Mouse (Mus musculus) adipocyte (in vitro differentiated cells): ENCODE measurements around the gene Mfn1.

Experiments used
- DNase-seq: peaks from one replicate; pipeline ENCODE4 v3.0.0-alpha.2; 2016; ENCODE audit warnings: low spot score

Gene Mfn1

DNA sequence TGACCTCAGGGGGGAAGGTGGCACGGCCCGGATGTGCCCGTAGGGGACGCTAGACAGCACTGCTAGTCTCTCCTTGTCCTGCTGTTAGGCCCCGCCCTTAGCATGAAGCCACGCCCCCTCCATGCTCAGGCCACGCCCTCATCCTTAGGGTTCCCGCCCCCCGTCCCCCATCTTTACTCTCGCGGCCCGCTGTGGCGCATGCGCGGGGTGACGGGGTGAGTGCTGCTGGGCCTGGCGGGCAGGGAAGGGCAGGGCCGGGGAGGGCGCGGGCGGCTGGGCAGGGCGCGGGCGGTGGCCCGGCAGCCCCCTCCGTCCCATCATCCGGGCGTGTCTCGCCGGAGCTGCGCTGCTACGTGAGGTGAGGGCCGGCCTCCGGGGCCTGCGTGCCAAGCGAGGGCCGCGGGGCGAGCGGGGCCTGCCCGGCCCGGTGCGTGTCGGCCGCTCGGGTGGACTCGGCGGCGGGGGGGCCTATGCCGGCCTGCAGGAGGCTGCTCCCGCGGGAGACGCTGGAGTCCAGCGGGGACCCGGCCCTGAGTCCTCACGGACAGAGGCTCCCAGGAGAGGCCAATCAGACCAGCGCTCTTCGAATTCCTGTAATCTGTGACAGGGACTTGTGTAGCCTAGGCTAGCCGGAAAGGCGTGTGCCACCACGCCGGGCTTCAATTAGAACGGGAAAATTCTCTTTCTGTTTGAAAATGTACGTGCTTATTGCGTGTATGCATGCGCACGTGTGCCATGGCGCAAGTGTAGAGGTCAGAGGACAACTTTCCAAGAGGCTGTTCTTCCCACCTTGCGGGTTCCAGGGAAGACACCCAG is 18.7 kb upstream of the Mfn1 start:
- DNase-seq: peak; percentile 98

DNA sequence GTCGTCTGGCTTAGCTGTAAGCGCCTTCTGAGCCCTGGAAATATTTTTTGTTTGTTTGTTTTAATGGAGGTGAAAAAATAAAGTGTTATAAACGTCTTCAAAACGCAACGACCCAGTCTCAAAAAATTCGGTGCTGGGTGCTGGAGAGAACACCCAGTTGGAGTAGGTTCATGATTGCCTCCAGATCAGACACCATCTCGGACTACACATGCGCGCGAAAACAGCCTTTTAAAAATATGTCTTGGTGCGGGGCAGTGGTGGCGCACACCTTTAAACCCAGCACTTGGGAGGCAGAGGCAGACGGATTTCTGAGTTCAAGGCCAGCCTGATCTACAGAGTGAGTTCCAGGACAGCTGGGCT is 18.1 kb upstream of the Mfn1 start:
- DNase-seq: peak; percentile 57

GRCm38 (mm10) chr3:32512686-32513284 is 16.5 kb upstream of the Mfn1 start:
- DNase-seq: no peak

DNA sequence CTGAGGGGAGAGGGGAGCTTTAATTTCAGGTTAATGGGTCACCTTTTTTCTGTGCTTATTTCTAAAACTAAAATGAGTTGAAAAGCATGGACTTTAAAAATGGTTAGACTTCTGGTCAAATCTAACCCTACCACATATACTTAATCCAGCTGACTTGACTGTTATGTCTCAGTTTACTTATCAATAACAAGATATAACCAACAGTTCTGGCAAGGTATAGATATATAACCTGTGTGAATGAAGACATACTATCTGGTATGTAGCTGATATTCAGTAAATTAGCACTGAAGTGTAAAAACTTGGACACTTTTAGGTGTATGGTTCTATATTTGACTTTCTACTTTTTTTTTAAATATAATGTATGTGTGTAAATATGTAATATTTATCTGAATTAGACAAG is 15.7 kb upstream of the Mfn1 start:
- no peak for DNase-seq

- DNase-seq: no peak
Measured at GRCm38 (mm10) chr3:32527181-32527580, 2.1 kb upstream of the Mfn1 start.

GRCm38 (mm10) chr3:32530041-32530440 is 776 bp downstream of the Mfn1 start:
- DNase-seq: no peak

DNA sequence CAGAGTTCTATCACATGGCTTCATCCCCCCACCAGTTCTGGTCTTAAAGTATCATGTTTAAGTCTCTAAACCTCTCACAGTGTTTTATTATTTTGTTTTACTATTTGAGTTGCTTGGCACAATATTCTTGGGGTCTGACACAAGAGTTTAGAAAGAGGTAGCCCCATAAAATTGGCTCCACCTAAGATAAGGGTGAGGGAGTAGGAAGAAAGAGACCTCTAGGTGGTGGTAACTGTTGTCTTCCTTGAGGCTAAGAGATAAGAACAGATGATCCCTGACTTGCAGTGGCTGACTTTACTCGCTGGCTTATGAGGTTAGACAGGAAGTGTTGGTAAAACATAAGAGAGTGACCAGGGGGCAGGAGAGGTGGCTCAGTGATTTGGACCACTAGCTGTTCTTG is 6.4 kb downstream of the Mfn1 start:
- DNase-seq: no peak

GRCm38 (mm10) chr3:32537556-32537955 is 8.3 kb downstream of the Mfn1 start:
- DNase-seq: peak; percentile 81

DNA sequence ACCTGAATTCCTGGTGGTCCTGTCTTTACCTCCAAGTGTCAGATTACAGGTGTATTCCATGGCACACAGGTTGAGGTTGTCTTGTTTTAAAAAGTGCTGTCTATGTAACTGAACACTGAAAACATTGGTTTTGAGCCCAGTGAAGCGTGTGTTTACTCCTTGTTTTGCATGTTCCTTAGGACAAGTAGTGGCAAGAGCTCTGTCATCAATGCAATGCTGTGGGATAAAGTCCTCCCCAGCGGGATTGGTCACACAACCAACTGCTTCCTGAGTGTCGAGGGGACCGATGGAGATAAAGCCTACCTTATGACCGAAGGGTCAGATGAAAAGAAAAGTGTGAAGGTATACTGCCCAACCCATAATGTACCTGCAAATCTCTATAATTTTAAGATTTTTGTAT is 8.8 kb downstream of the Mfn1 start:
- DNase-seq: no peak

DNA sequence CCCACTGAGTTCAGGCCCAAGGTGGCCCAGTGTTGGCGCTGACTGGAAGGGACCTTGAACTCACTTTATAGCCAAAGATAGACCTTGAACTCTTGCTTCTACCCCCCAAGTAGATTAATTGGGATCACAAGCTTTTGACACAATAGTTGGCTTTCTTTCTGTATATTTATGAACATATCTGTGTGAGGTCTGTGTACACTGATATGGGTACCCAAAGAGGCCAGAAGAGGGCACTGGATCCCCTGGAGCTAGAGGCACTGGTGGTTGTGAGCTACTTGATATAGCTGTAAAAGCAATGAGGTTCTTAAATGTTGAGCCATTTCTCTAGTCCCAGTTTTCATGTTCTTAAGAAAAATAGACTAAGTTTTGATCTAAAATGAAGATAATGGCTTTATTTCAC is 23.8 kb downstream of the Mfn1 start:
- DNase-seq: no peak

GRCm38 (mm10) chr3:32563401-32563800 is 34.1 kb downstream of the Mfn1 start:
- no peak for DNase-seq

- no peak for DNase-seq
Measured at GRCm38 (mm10) chr3:32573086-32573485, 43.8 kb downstream of the Mfn1 start.

DNA sequence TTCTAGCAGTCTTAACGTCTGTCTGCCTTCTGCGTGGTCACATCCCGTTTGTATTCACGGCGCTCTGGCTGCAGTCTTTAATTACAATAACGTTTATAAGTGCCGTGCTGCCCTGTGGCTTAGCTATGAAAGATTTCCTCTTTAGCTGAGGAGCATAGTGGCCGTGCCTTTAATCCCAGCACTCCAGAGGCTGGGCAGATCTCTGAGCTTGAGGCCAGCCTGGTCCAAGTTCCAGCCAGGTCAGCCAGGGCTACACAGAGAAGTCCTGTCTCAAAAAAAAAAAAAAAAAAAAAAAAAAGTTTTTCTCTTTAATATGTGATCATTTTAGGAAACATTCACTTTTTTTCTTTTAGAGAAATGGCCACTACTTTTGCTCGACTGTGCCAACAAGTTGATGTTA is 44.6 kb downstream of the Mfn1 start:
- DNase-seq: no peak

DNA sequence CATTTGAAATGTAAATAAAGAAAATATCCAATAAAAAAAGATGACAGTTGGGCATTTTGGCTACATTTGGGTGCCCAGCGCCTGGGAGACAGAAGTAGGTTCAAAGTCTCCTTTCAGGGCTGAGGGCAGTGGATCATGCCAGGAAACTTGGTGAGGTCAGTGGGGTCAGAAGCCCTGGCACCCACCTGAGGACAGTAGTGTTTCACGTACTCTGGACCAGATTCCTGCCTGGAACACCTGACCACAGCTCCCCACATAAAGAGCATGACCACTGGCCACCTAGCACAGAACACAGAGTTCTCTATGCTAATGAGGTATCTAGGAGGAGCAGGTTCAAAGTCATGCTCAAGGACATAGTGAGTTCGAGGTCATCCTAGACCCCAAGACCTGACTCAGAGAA is 45.9 kb downstream of the Mfn1 start:
- no peak for DNase-seq

- no peak for DNase-seq
Measured at GRCm38 (mm10) chr3:32578772-32579171, 49.5 kb downstream of the Mfn1 start.

DNA sequence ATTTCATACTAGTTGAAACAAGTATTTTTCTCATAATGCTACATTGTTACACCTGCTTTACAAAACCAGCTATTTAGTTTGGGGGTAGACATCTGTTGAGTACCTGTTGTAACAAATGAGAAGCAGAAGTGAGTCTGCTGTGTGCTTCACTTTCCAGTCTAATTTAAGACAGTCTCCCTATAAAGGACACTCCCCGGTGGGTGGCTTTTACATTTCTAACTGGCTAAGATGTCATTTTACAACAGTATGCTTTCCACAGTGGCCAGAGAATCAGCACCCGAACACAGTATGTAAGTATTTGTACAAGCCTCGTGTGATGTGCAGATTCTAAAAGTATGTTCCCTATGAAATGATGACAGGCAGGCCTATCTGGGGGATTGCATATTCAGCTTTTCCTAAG is 51.5 kb downstream of the Mfn1 start:
- no peak for DNase-seq

DNA sequence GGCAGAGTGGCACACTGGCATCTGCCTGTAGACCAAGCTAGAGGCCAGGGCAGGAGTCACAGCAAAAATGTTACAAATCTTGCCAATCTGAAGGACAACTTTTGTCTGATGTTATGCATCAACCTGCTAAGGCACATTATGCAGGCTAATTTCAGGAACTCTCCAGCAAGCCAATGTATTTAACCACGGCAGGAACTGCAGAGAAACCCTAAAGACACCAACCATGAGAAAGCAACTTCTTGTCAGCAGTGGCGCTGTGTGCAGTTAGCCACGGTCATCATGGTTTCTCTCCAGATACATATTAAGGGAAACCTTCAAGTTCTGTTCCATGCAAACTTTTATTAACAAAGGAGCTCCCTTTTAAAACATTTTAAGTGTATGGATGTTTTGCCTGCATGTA is 52.6 kb downstream of the Mfn1 start:
- no peak for DNase-seq

GRCm38 (mm10) chr3:32583489-32583888 is 54.2 kb downstream of the Mfn1 start:
- no peak for DNase-seq

DNA sequence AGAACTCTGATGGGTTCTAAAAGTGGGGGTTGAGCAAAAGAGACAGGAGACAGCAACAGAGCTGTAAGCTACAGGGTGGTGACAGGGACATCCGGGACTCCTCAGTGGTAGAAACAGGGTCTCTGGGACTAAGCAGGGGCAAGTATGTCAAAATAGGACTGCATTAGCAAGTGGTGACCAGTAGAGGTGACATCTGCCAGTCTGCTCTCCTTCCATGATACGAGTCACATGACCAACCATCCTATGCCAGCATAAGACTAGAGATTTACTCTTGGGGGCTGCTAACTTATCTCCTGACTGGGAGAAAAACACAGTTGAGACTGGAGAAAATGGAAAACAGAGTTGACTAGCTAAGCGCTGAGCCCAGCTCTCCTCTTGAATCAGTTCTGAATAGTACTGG is 57.0 kb downstream of the Mfn1 start:
- no peak for DNase-seq

DNA sequence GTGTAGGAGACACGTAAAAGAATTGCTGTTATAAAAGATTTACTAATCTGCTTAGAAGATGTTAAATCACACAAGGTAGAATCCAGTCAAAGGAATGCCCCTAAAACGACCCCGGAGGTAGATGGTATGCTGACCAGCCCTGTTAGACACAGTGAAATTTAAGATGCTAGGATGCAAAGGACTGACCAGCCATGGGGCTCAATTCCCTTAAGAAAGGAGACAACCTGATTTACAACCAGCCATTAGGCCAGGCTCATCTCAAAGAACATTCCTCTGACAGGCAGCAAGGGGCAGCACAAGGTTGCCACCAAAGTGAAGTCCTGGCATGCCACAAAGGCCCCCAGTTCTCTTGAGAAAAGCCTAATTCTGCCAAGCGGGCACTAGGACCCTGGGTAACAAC is 65.8 kb downstream of the Mfn1 start:
- no peak for DNase-seq

DNA sequence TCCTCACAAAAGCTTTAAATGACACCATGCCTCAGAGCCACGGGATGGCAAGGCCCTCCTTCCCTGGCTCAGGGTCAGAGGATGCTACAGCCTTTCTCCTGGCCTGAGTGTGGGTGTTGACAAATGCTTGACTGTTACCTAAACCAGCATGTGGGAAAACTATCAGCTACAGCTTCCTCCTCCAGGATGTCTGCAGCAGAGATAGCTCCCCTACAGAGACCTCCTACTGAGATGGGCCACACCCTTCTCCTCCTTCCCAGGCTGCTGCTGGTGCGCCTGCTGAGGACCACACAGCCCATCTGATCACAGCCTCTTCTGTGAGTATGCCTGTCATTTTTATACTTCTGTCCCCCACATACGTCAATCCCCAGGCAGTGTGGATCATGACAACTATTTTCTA is 70.1 kb downstream of the Mfn1 start:
- no peak for DNase-seq

GRCm38 (mm10) chr3:32601055-32601454 is 71.8 kb downstream of the Mfn1 start:
- no peak for DNase-seq

GRCm38 (mm10) chr3:32609233-32609632 is 80.0 kb downstream of the Mfn1 start:
- no peak for DNase-seq

DNA sequence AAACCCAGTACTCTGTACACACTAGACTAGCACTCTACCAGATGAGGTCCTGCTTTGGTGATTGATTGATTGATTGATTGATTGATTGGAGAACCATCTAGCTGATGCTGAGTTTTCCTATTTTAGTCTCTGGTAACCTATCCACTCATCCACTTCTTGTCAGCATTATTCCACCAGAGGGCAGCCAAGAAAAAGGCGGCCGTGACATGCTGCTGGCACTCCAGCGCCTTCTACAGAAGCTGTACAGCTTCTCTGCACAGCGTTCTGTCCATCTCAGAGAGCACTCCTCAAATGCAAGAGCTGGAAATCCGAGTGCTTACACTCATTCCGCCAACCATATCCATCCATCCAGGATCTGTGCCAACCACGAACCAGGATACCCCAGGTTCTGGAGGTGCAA is 81.3 kb downstream of the Mfn1 start:
- peak; percentile 59 for DNase-seq
